ENCODE assay signal across 10 mouse cellular contexts in the genomic region with DNA sequence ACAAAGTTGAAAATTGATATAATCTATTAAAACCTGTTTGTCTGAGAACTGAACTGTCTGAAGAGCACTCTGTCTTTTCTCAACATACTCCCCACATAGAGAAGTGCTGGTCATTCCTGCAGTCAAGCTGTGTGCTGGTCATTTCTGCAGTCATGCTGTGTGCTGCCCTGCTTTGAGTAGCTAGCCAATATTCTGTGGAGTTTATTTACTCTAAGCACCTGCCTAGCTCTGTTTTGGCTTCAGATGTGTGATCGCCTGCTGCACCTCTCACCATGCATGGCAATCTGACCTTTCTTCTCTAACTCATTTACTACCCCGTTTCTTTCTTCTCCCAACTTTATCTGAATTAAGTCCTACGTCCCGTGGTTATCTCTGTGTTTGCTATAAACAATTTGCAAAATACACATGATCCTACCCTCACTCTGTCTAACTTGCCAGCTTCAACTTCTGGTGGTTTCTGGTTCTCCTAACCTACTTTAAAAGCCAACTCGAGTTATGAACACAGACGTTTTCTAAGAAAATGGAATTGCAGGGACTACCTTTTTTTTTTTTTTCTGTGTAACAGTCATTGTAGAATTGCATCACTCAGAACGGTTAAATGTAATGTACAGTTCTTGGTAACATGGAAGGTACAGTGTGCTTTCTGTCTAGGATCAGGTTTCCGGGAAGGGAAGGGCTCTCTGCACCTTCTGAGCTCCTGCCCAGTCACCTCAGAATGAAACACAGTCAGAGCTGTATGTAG.
"Had no signal": no experiment of that assay in that cellular context is flagged by ENCODE, and none has a peak within 500 bp of the region (broad histone marks: within the 10 kb centered on the region; RNA-seq: fewer than 3 reads in every experiment).

No protein-coding gene starts in this region.

- H3K4me3 ChIP-seq: liver, embryonic 13.5 days; megakaryocyte, embryonic 14.5 days; midbrain, embryonic 10.5 days; midbrain, embryonic 13.5 days; myocyte had no signal

- H3K27me3 ChIP-seq: liver, embryonic 13.5 days; megakaryocyte, embryonic 14.5 days; midbrain, embryonic 13.5 days had no signal

- H3K4me1 ChIP-seq: liver, embryonic 13.5 days; midbrain, embryonic 10.5 days; midbrain, embryonic 13.5 days had no signal

- H3K27ac ChIP-seq: liver, embryonic 13.5 days; midbrain, embryonic 10.5 days; midbrain, embryonic 13.5 days had no signal

- DNase-seq: kidney, postnatal 14 days; kidney, postnatal 4 days; liver, embryonic 13.5 days; lung, embryonic 14.5 days; thymus, adult 18-20 months; thymus, postnatal 36 days had no signal
